Mouse (Mus musculus): ENCODE measurements around the gene Rabac1.

DNA sequence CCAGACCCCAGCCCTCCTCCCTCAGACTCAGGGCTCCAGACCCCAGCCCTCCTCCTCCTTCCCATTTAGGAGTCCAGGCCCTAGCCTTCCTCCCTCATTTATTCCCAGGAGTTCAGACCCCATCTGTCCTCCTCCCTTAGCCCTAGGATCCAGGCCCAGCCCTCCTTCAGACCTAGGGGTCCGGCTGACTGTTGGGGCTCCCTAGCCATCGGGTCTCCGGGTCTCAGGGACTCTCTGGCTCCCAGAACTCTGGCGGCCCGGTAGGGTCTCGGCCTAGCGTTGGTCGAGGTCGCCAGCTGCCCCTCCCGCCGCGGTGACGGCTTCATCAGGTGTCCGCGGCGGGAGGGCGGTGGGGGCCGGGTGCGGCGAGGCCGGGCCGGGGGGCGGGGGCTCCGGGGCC is 18.6 kb downstream of the Rabac1 start:
- TF ChIP-seq MAFK (IDR thresholded peaks at IDR 0.05; ENCODE audit: insufficient read depth, low read depth, low read length) (no peak), ZC3H11A (IDR thresholded peaks at IDR 0.05; ENCODE audit: borderline replicate concordance, low read depth, low read length) (no peak)

Measured in ES-E14 (cell line).